Mouse (Mus musculus) c-Kit-negative CD71-positive TER-119-positive erythroid progenitor cells, embryonic 14.5 days (primary cell): Measurements from ENCODE around the gene Art1.

ENCODE experiments used
- DNase-seq: peaks from one replicate; pipeline ENCODE4 v3.0.0-alpha.2; 2013; ENCODE audit warnings: low read depth, low spot score

Gene Art1

GRCm38 (mm10) chr7:102101487-102101886 lies at the start of gene Art1:
Gene Art1 (plus strand): TSS chr7:102101743.
- DNase-seq = no peak

GRCm38 (mm10) chr7:102061353-102061752 lies 40.2 kb upstream of the Art1 start:
- no peak for DNase-seq

- DNase-seq = no peak
Measured at GRCm38 (mm10) chr7:102062203-102062602, 39.3 kb upstream of the Art1 start.

- no peak for DNase-seq
Measured at GRCm38 (mm10) chr7:102063891-102064290, 37.7 kb upstream of the Art1 start.

- DNase-seq = no peak
Measured at GRCm38 (mm10) chr7:102064655-102065045, 36.9 kb upstream of the Art1 start.

- DNase-seq = peak; percentile 78
Measured at GRCm38 (mm10) chr7:102065046-102065891, 36.3 kb upstream of the Art1 start, which contains the start of the genes Rnf121, Xndc1 and Xntrpc. Gene Rnf121 (minus strand): TSS chr7:102065469. Gene Xndc1 (plus strand): TSS chr7:102065511. Gene Xntrpc (plus strand): TSS chr7:102065713.

- no peak for DNase-seq
Measured at GRCm38 (mm10) chr7:102066363-102066762, 35.2 kb upstream of the Art1 start.

- DNase-seq = peak; percentile 21
Measured at GRCm38 (mm10) chr7:102076714-102077296, 24.7 kb upstream of the Art1 start.

GRCm38 (mm10) chr7:102078517-102078916 lies 23.0 kb upstream of the Art1 start:
- no peak for DNase-seq

GRCm38 (mm10) chr7:102080311-102080710 lies 21.2 kb upstream of the Art1 start:
- DNase-seq = no peak

GRCm38 (mm10) chr7:102081784-102082183 lies 19.8 kb upstream of the Art1 start:
- DNase-seq = no peak

GRCm38 (mm10) chr7:102082816-102083215 lies 18.7 kb upstream of the Art1 start, which contains the start of gene Trpc2:
Gene Trpc2 (plus strand): TSS chr7:102083116.
- DNase-seq = no peak

- DNase-seq = no peak
Measured at GRCm38 (mm10) chr7:102084041-102084696, 17.4 kb upstream of the Art1 start.

- DNase-seq = no peak
Measured at GRCm38 (mm10) chr7:102087336-102087735, 14.2 kb upstream of the Art1 start.

GRCm38 (mm10) chr7:102099760-102100661 lies 1.5 kb upstream of the Art1 start:
- DNase-seq = no peak

- DNase-seq = no peak
Measured at GRCm38 (mm10) chr7:102100868-102101267, 675 bp upstream of the Art1 start.

- no peak for DNase-seq
Measured at GRCm38 (mm10) chr7:102102241-102102640, 698 bp downstream of the Art1 start.

GRCm38 (mm10) chr7:102102696-102103095 lies 1.2 kb downstream of the Art1 start:
- no peak for DNase-seq

- DNase-seq = no peak
Measured at GRCm38 (mm10) chr7:102103555-102103954, 2.0 kb downstream of the Art1 start.

GRCm38 (mm10) chr7:102104126-102104525 lies 2.6 kb downstream of the Art1 start:
- no peak for DNase-seq

- no peak for DNase-seq
Measured at GRCm38 (mm10) chr7:102106700-102107141, 5.2 kb downstream of the Art1 start.
